Mouse (Mus musculus): ENCODE results near the gene Dlg2.

The Dlg2 gene

GRCm38 (mm10) chr7:91591261-91592170 lies 1115.0 kb downstream of the Dlg2 start:
- DNase-seq: no peak

GRCm38 (mm10) chr7:91598549-91598948 lies 1122.1 kb downstream of the Dlg2 start:
- DNase-seq: no peak

- DNase-seq: no peak
Measured at GRCm38 (mm10) chr7:91601307-91601706, 1124.8 kb downstream of the Dlg2 start.

GRCm38 (mm10) chr7:91603561-91603960 lies 1127.1 kb downstream of the Dlg2 start:
- DNase-seq: no peak

GRCm38 (mm10) chr7:91653033-91653432 lies 1176.6 kb downstream of the Dlg2 start:
- no peak for DNase-seq

GRCm38 (mm10) chr7:91659498-91659897 lies 1183.0 kb downstream of the Dlg2 start:
- no peak for DNase-seq

GRCm38 (mm10) chr7:91672236-91673017 lies 1196.0 kb downstream of the Dlg2 start:
- peak in 1 of 2 experiments; percentile 2 for DNase-seq

GRCm38 (mm10) chr7:91674401-91674800 lies 1197.9 kb downstream of the Dlg2 start:
- DNase-seq: no peak

- no peak for DNase-seq
Measured at GRCm38 (mm10) chr7:91677934-91678333, 1201.5 kb downstream of the Dlg2 start.

- no peak for DNase-seq
Measured at GRCm38 (mm10) chr7:91687930-91688329, 1211.5 kb downstream of the Dlg2 start.

GRCm38 (mm10) chr7:91689829-91690228 lies 1213.4 kb downstream of the Dlg2 start:
- no peak for DNase-seq

GRCm38 (mm10) chr7:91709853-91710252 lies 1233.4 kb downstream of the Dlg2 start:
- DNase-seq: no peak

GRCm38 (mm10) chr7:91711184-91711583 lies 1234.7 kb downstream of the Dlg2 start:
- no peak for DNase-seq

- DNase-seq: no peak
Measured at GRCm38 (mm10) chr7:91715776-91716175, 1239.3 kb downstream of the Dlg2 start.

GRCm38 (mm10) chr7:91716696-91717095 lies 1240.2 kb downstream of the Dlg2 start:
- DNase-seq: no peak

GRCm38 (mm10) chr7:91720318-91720717 lies 1243.8 kb downstream of the Dlg2 start:
- DNase-seq: no peak

GRCm38 (mm10) chr7:91724397-91724796 lies 1247.9 kb downstream of the Dlg2 start:
- no peak for DNase-seq

GRCm38 (mm10) chr7:91740748-91741147 lies 1264.3 kb downstream of the Dlg2 start:
- no peak for DNase-seq

- no peak for DNase-seq
Measured at GRCm38 (mm10) chr7:91753151-91753861, 1276.8 kb downstream of the Dlg2 start.

- DNase-seq: no peak
Measured at GRCm38 (mm10) chr7:91767648-91768047, 1291.2 kb downstream of the Dlg2 start.

- no peak for DNase-seq
Measured at GRCm38 (mm10) chr7:91778673-91779072, 1302.2 kb downstream of the Dlg2 start.

GRCm38 (mm10) chr7:91784617-91785016 lies 1308.1 kb downstream of the Dlg2 start:
- no peak for DNase-seq

- DNase-seq: no peak
Measured at GRCm38 (mm10) chr7:91785445-91785844, 1309.0 kb downstream of the Dlg2 start.

All from thymus, postnatal 36 days (tissue).